Comparison of ENCODE assay signal across 9 mouse cellular contexts in genomic region chr3:88221519-88222390, GRCm38 (mm10). TPM values are rescaled to one million over a fixed set of nuclear protein-coding genes. Genes with fewer than 3 reads are reported as not detected.
A peak's percentile ranks its signal among the peaks of the same experiment; 100 is the strongest.
DNase-seq lines count a peak whose midpoint lies in the region; ATAC-seq and TF ChIP-seq lines count a peak whose summit lies in the region.
"Had no signal": no experiment of that assay in that cellular context is flagged by ENCODE, and none has a peak within 500 bp of the region (broad histone marks: within the 10 kb centered on the region; RNA-seq: fewer than 3 reads in every experiment).

No protein-coding gene starts in this region.

- no peaks in the 10 kb centered on the region for H3K9me3 ChIP-seq in hindbrain, embryonic 13.5 days
- H3K9me3 ChIP-seq in midbrain, embryonic 12.5 days, result no peaks in the 10 kb centered on the region
- H3K9me3 ChIP-seq: liver, embryonic 13.5 days had no signal

- TF ChIP-seq CTCF in testis, adult 2 months (IDR thresholded peaks at IDR 0.05; ENCODE audit: control insufficient read depth, insufficient read depth, insufficient replicate concordance, low read depth, low read length), result no peak
- no peak for TF ChIP-seq CTCF in thymus, adult 2 months (IDR thresholded peaks at IDR 0.05; ENCODE audit: borderline replicate concordance, control insufficient read depth, extremely low read depth, insufficient read depth, low read length, poor library complexity)

- H3K4me3 ChIP-seq in testis, adult 2 months (ENCODE audit: control insufficient read depth, low read depth, low read length), result peak overlapping the region; percentile 10
- peak overlapping the region; percentile 75; the same call in 1 of the 2 replicates for H3K4me3 ChIP-seq in hindbrain, embryonic 13.5 days
- H3K4me3 ChIP-seq in midbrain, embryonic 12.5 days, result no peak overlapping the region
- H3K4me3 ChIP-seq in thymus, adult 2 months (ENCODE audit: control insufficient read depth, insufficient read depth, low read length), result no peak overlapping the region
- H3K4me3 ChIP-seq: liver, embryonic 13.5 days had no signal

- no peaks in the 10 kb centered on the region for H3K36me3 ChIP-seq in testis, adult 2 months (ENCODE audit: control insufficient read depth, insufficient read depth, low read length)
- H3K36me3 ChIP-seq in hindbrain, embryonic 13.5 days, result peaks cover 55% of the 10 kb centered on the region
- H3K36me3 ChIP-seq in midbrain, embryonic 12.5 days, result peaks cover 39% of the 10 kb centered on the region
- no peaks in the 10 kb centered on the region for H3K36me3 ChIP-seq in thymus, adult 2 months (ENCODE audit: control insufficient read depth, insufficient read depth, low read length)
- H3K36me3 ChIP-seq: liver, embryonic 13.5 days had no signal

- no peak for TF ChIP-seq POLR2A in testis, adult 2 months (IDR thresholded peaks at IDR 0.05; ENCODE audit: control insufficient read depth, low read depth, low read length)
- no peak for TF ChIP-seq POLR2A in thymus, adult 2 months (IDR thresholded peaks at IDR 0.05; ENCODE audit: control insufficient read depth, extremely low read depth, insufficient read depth, low read length, poor library complexity)

- no peaks in the 10 kb centered on the region for H3K27me3 ChIP-seq in testis, adult 2 months (ENCODE audit: control insufficient read depth, insufficient read depth, low read length)
- peaks cover 31% of the 10 kb centered on the region for H3K27me3 ChIP-seq in hindbrain, embryonic 13.5 days
- H3K27me3 ChIP-seq in midbrain, embryonic 12.5 days, result peaks cover 99% of the 10 kb centered on the region
- H3K27me3 ChIP-seq in thymus, adult 2 months (ENCODE audit: control insufficient read depth, insufficient read depth, low read length), result no peaks in the 10 kb centered on the region; the same call in none of the 2 replicates

- no peak for DNase-seq in testis, postnatal 10 days (ENCODE audit: low spot score)
- peak; percentile 96 for DNase-seq in telencephalon, adult 2 months (ENCODE audit: low read depth, low spot score)
- DNase-seq in thymus, adult 2 months, result no peak
- no peak for DNase-seq in embryo, embryonic 9.5 days (ENCODE audit: extremely low spot score)

- WGBS in hindbrain, embryonic 13.5 days, result 19% methylated on average over 12 of the region's 12 CpGs
- 44% methylated on average over 12 of the region's 12 CpGs for WGBS in midbrain, embryonic 12.5 days
- WGBS in thymus, adult 2 months, result 65% methylated on average over 12 of the region's 12 CpGs

- ATAC-seq in hindbrain, embryonic 13.5 days (ENCODE audit: low FRiP score), result peak; percentile 78
- ATAC-seq in midbrain, embryonic 12.5 days (ENCODE audit: low FRiP score, low read depth), result peak; percentile 67
- ATAC-seq in erythroid progenitor cell, adult 5-6 weeks (replicated peaks; ENCODE audit: low FRiP score, poor library complexity, severe bottlenecking), result no peak

- H3K9ac ChIP-seq in hindbrain, embryonic 13.5 days, result peak overlapping the region; percentile 80
- no peak overlapping the region; the same call in 1 of the 2 replicates for H3K9ac ChIP-seq in midbrain, embryonic 12.5 days (replicated peaks)
- H3K9ac ChIP-seq: liver, embryonic 13.5 days had no signal

- H3K4me1 ChIP-seq in testis, adult 2 months (ENCODE audit: control insufficient read depth, insufficient read depth, low read length), result peaks cover 9% of the 10 kb centered on the region
- peaks cover 95% of the 10 kb centered on the region for H3K4me1 ChIP-seq in hindbrain, embryonic 13.5 days (replicated peaks)
- H3K4me1 ChIP-seq in midbrain, embryonic 12.5 days, result peaks cover 94% of the 10 kb centered on the region
- no peaks in the 10 kb centered on the region for H3K4me1 ChIP-seq in thymus, adult 2 months (replicated peaks; ENCODE audit: control insufficient read depth, insufficient read depth, low read length)
- H3K4me1 ChIP-seq: liver, embryonic 13.5 days had no signal

- no peak overlapping the region for H3K27ac ChIP-seq in testis, adult 2 months (ENCODE audit: control insufficient read depth, insufficient read depth, low read depth, low read length)
- H3K27ac ChIP-seq in hindbrain, embryonic 13.5 days, result peak overlapping the region; percentile 99
- H3K27ac ChIP-seq in midbrain, embryonic 12.5 days (replicated peaks), result peak overlapping the region; percentile 82
- no peak overlapping the region for H3K27ac ChIP-seq in thymus, adult 2 months (ENCODE audit: control insufficient read depth, insufficient read depth, low read length)
- H3K27ac ChIP-seq: liver, embryonic 13.5 days had no signal

- peak overlapping the region; percentile 86 for H3K4me2 ChIP-seq in hindbrain, embryonic 13.5 days
- peak overlapping the region; percentile 4; the same call in 1 of the 2 replicates for H3K4me2 ChIP-seq in midbrain, embryonic 12.5 days (replicated peaks)
- H3K4me2 ChIP-seq: liver, embryonic 13.5 days had no signal

RNA-seq across cellular contexts. Expression of gene Rhbg, which starts 32.8 kb away (rescaled TPM):
- 3.3 and 3.9 TPM in 2 replicates for polyA plus RNA-seq in testis, adult 2 months (2012; rRNA removed)
- 0.22 and 0.32 TPM in 2 replicates for polyA plus RNA-seq in hindbrain, embryonic 13.5 days (2015; fragmentation: Nextera tagmentation; extraction: Ambion mirVana)
- 0.26 TPM in 1 of 2 replicates, not detected in the other for polyA plus RNA-seq in midbrain, embryonic 12.5 days (2016; fragmentation: Nextera tagmentation; extraction: Ambion mirVana)
- 2.5 and 2.7 TPM in 2 replicates for polyA plus RNA-seq in thymus, adult 2 months (2012; rRNA removed)
- total RNA-seq in erythroid progenitor cell, adult 5-6 weeks (2015; ENCODE audit: low replicate concordance), result not detected in 2 replicates
- not detected in 2 replicates for total RNA-seq in erythroid progenitor cell, adult 5-6 weeks (2017; ENCODE audit: low replicate concordance)

Comparison
In these comparisons a context has a peak if more than half of its experiments do, and no peak if none do; other contexts are left out.
1. H3K27ac ChIP-seq: peak in hindbrain, embryonic 13.5 days (single experiment) and midbrain, embryonic 12.5 days (single experiment); none in testis, adult 2 months (single experiment) and thymus, adult 2 months (single experiment).
2. H3K4me3 ChIP-seq: peak in testis, adult 2 months (single experiment) and hindbrain, embryonic 13.5 days (single experiment); none in midbrain, embryonic 12.5 days (single experiment) and thymus, adult 2 months (single experiment).